Mouse (Mus musculus): ENCODE data around the gene Wdr83os. TPM values are rescaled to one million over a fixed set of nuclear protein-coding genes. Genes with fewer than 3 reads are reported as not detected.

Gene Wdr83os
- polyA plus RNA-seq (2014; fragmentation: Illumina TruSeq; extraction: RNeasy Lipid Tissue Mini Kit (QIAGEN cat#74804); ENCODE audit: low read depth, low replicate concordance): 6.1 TPM

DNA sequence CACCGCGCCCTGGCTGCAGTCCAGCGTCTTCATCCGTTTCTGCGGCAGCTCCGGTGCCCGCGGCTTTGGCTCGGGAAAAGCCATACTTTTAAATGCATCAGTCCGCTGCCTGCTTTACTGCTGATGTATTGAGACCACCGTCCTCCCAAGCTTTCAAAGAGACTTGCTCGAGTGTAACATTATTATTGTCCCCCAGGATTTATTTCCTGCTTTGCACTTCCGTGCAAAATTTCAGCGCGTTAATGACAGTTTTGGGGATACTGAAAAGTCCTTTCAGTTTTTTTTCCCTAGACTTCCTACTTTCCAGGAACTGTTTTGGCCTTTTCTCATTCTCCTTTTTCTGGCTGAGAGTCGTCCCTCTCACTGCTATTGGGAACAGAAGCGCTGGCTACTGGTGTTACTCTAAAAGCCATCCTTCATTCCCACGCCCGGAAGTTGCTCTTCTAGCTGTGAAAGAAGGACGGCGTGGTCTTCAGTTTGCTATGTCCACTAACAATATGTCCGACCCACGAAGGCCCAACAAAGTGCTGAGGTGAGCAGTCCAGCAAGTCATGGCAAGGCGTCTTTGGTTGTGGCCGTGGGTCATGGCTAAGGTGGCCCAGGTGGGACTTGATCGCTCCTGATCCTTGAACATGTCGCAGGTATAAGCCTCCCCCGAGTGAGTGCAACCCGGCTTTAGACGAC lies at the start of gene Wdr83os:
Wdr83os (plus strand) TSS at position 209 of the 684 bp plus-strand sequence.

DNA sequence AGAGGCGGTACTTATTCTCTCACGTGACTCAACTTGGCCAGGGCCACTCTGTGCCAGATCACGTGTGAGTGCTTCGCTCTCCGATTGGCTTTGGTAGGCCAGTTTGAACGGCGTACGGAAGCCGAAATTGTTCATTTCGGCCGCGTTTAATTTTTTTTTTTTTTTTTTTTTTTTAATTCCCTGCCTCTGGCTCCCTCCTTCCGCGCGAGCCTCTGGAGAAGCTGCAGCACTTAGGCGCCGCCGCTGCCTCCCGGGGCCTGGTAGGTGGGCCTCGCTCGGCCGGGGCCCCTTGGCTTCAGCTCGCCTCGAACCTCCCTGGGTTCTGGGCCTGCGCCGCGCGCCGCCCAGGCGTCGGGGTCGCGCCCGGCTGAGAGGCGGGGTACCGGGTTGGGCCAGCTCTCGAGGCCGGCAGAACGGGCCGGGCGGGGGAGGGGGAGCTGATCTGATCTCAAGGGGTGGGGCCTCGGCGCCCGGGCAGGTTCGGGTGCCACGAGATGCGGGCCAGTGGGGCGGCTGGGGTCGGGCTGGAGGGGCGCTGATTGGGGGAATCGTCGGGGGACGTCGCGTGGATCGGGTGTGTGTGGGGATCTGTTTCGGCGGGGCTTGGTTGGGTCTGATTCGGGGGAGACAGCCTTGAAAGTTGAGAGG lies 43.7 kb upstream of the Wdr83os start, which contains the start of gene Tnpo2:
Tnpo2 (plus strand) TSS at position 198 of the 648 bp plus-strand sequence.

DNA sequence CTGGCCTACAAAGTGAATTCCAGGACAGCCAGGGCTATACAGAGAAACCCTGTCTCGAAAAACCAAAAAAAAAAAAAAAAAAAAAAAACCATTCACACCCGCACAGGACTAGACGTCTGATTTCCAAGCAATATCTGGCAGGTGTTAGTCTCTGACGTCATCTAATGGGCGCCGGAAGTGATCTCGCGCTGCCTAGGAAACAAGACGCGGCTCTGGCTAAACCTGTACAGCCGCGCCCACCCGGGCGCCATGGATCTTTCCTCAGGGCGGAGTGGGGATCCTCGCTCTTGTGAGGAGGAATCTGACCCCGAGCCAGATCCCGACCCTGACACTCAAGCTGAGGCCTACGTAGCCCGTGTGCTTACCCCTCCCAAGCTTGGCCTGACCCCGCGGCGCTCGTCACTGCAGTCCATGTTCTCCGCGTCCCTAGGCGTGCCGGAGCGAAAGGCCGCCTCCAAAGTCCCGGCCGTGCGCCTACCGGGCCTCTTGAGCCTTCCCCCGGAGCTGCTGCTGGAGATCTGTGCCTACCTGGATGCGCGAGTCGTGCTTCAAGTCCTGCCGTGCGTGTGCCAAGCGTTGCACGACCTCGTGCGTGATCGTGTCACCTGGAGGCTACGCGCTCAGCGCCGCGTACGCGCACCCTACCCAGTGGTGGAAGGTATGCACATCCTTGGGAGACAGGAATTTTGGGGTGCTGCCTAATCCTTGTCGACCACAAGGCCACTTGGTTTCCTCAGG lies 20.5 kb upstream of the Wdr83os start, which contains the start of gene Fbxw9:
Fbxw9 (plus strand) TSS at position 177 of the 738 bp plus-strand sequence.

DNA sequence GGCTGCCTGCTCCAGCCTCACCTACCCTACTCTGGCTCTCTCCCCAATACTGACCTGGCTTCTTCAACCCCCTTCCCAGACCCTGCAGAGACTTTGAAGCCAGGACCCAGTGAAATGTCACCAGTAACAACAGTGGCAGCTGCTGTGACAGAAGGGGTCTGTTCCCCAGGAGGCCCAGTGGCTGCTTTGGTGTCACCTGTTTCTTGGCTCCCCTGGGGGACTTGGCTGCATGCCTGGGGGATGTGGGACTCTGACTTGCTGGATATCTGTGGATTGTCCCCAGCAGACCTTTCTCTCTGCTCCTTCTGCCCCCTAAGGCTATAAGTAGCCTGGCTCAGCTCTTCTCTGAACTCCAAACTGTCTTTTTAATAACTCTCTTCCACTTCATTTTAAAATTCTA lies 12.6 kb upstream of the Wdr83os start, which contains the start of gene Gm5741:
Gm5741 (minus strand) TSS at position 1 of the 400 bp plus-strand sequence.

DNA sequence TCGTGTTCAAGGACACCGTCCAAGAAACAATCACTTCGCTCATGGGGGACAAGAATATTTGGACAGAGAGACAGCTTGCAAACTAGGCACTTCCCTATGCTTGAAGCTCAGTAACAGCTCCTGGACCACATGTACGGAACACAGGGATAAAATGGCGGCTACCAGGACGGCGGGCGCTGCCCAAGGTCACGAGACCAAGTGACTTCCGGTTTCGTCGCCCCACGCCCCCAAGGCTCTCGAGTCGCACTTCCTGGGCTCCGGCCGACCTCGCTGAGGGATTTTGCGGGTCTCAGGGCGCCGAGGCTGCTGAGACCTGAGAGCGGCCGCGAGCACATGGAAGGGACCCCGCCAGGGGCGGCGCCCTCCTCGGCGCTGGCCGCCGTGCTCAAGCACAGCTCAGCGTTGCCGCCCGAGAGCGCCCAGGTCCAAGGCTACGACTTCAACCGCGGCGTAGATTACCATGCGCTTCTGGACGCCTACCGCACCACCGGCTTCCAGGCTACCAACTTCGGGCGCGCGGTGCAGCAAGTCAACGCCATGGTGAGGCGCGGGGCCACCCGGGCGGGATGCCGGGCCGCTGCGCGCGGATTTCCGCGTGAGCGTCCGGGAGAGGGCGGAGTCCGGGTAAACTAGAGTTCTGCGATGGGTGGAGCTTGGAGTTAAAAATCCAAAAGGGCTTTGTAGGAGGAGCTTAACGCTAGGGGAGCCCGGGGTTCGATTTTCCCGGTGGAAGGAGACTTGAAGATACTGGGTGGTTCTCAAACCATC lies 8.8 kb upstream of the Wdr83os start, which contains the start of gene Dhps:
Dhps (plus strand) TSS at position 244 of the 768 bp plus-strand sequence.

DNA sequence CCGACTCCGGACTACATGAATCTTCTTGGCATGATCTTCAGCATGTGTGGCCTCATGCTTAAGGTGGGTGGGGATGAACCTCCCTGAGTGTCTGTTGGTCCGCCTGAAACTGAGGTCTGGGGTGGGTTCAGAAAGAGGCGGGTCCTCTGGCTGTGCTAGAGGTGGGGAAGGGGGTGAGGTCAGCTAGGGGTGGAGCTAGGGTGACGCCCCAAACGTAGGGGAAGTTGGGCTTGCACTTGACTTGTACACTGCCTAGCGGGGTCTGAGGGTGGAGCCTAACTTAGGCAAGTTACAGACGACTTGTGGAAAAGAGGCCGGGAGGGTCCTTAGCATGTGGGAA lies 646 bp downstream of the Wdr83os start, which contains the start of gene Wdr83:
Wdr83 (minus strand) TSS at position 91 of the 340 bp plus-strand sequence.

DNA sequence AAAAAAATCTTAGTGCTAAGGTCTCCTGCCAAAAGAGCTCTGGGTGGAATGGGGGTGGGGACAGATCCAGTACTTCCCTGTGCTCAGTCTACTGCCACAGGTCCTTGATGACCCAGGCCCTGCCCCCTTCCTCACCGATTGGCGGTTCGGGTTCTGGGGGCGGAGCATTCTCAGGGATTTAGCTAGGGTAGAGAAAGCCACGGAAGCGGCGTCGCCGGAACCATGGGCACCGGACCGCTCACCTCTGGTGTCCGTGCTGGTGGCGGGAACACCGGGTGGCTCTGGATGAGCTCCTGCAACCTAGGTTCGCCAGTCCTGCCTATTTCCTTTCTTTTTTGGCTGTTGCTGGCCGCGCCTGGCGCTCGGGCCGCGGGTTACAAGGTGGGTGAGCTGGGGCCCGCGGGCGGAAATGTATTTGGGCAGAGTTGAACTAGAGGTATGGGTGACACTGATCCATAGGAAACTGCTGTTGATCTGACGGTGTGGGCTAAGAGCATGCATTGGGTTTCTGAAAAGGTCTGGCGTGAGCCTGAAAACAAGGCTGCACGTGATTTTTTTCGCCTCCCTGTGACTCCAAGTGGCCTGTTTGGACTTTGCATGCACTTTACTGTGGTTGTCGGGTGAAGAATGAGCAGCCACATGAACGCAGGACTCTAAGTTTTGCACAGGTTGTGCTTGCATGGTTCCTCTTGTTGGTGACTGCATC lies 2.7 kb downstream of the Wdr83os start, which contains the start of gene Man2b1:
Man2b1 (plus strand) TSS at position 163 of the 706 bp plus-strand sequence.

DNA sequence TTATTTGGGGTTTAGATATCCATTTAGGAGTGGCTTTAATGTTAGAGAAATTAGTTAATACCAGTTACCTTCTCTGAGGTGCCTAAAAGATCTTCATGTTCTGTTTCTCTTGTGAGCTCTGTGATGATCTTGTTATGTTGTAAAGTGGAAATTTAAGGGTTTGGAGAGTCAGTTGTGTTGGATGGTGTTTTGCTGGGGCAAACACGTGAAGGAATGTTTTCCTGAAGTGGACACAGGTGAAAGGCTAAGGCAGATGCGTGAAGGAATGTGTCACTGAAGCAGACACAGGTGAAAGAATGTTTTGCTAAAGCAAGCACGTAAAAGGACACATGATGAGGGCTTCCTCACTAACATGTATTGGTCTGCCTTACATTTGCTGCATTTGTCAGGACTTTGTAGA lies 42.5 kb downstream of the Wdr83os start, which contains the start of gene Zfp791:
Zfp791 (minus strand) TSS at position 101 of the 400 bp plus-strand sequence.

Other genes with a start within 250 kb of the Wdr83os start
- not detected for gene Gadd45gip1, start 249.2 kb upstream of the Wdr83os start, polyA plus RNA-seq (2014; fragmentation: Illumina TruSeq; extraction: RNeasy Lipid Tissue Mini Kit (QIAGEN cat#74804); ENCODE audit: low read depth, low replicate concordance)
- gene Rad23a, start 240.1 kb upstream of the Wdr83os start, polyA plus RNA-seq (2014; fragmentation: Illumina TruSeq; extraction: RNeasy Lipid Tissue Mini Kit (QIAGEN cat#74804); ENCODE audit: low read depth, low replicate concordance): 3.5 TPM
- 862 TPM for gene Calr, start 233.8 kb upstream of the Wdr83os start, polyA plus RNA-seq (2014; fragmentation: Illumina TruSeq; extraction: RNeasy Lipid Tissue Mini Kit (QIAGEN cat#74804); ENCODE audit: low read depth, low replicate concordance)
- 1.3 TPM for gene Farsa, start 223.8 kb upstream of the Wdr83os start, polyA plus RNA-seq (2014; fragmentation: Illumina TruSeq; extraction: RNeasy Lipid Tissue Mini Kit (QIAGEN cat#74804); ENCODE audit: low read depth, low replicate concordance)
- 6.0 TPM for gene Syce2, start 208.6 kb upstream of the Wdr83os start, polyA plus RNA-seq (2014; fragmentation: Illumina TruSeq; extraction: RNeasy Lipid Tissue Mini Kit (QIAGEN cat#74804); ENCODE audit: low read depth, low replicate concordance)
- 302 TPM for gene Gcdh, start 186.8 kb upstream of the Wdr83os start, polyA plus RNA-seq (2014; fragmentation: Illumina TruSeq; extraction: RNeasy Lipid Tissue Mini Kit (QIAGEN cat#74804); ENCODE audit: low read depth, low replicate concordance)
- not detected for gene Klf1, start 178.8 kb upstream of the Wdr83os start, polyA plus RNA-seq (2014; fragmentation: Illumina TruSeq; extraction: RNeasy Lipid Tissue Mini Kit (QIAGEN cat#74804); ENCODE audit: low read depth, low replicate concordance)
- 7.1 TPM for gene Dnase2a, start 172.2 kb upstream of the Wdr83os start, polyA plus RNA-seq (2014; fragmentation: Illumina TruSeq; extraction: RNeasy Lipid Tissue Mini Kit (QIAGEN cat#74804); ENCODE audit: low read depth, low replicate concordance)
- gene Mast1, start 143.4 kb upstream of the Wdr83os start, polyA plus RNA-seq (2014; fragmentation: Illumina TruSeq; extraction: RNeasy Lipid Tissue Mini Kit (QIAGEN cat#74804); ENCODE audit: low read depth, low replicate concordance): not detected
- gene Rtbdn, start 133.7 kb upstream of the Wdr83os start, polyA plus RNA-seq (2014; fragmentation: Illumina TruSeq; extraction: RNeasy Lipid Tissue Mini Kit (QIAGEN cat#74804); ENCODE audit: low read depth, low replicate concordance): not detected
- gene Gm49661, start 111.3 kb upstream of the Wdr83os start, polyA plus RNA-seq (2014; fragmentation: Illumina TruSeq; extraction: RNeasy Lipid Tissue Mini Kit (QIAGEN cat#74804); ENCODE audit: low read depth, low replicate concordance): not detected
- gene Prdx2, start 111.2 kb upstream of the Wdr83os start, polyA plus RNA-seq (2014; fragmentation: Illumina TruSeq; extraction: RNeasy Lipid Tissue Mini Kit (QIAGEN cat#74804); ENCODE audit: low read depth, low replicate concordance): 35.9 TPM
- gene Rnaseh2a, start 111.0 kb upstream of the Wdr83os start, polyA plus RNA-seq (2014; fragmentation: Illumina TruSeq; extraction: RNeasy Lipid Tissue Mini Kit (QIAGEN cat#74804); ENCODE audit: low read depth, low replicate concordance): 1.1 TPM
- gene Junb, start 102.0 kb upstream of the Wdr83os start, polyA plus RNA-seq (2014; fragmentation: Illumina TruSeq; extraction: RNeasy Lipid Tissue Mini Kit (QIAGEN cat#74804); ENCODE audit: low read depth, low replicate concordance): not detected
- gene Hook2, start 90.1 kb upstream of the Wdr83os start, polyA plus RNA-seq (2014; fragmentation: Illumina TruSeq; extraction: RNeasy Lipid Tissue Mini Kit (QIAGEN cat#74804); ENCODE audit: low read depth, low replicate concordance): 16.4 TPM
- not detected for gene Best2, start 66.2 kb upstream of the Wdr83os start, polyA plus RNA-seq (2014; fragmentation: Illumina TruSeq; extraction: RNeasy Lipid Tissue Mini Kit (QIAGEN cat#74804); ENCODE audit: low read depth, low replicate concordance)
- gene Asna1, start 55.5 kb upstream of the Wdr83os start, polyA plus RNA-seq (2014; fragmentation: Illumina TruSeq; extraction: RNeasy Lipid Tissue Mini Kit (QIAGEN cat#74804); ENCODE audit: low read depth, low replicate concordance): 16.8 TPM
- 15.0 TPM for gene Trir, start 53.9 kb upstream of the Wdr83os start, polyA plus RNA-seq (2014; fragmentation: Illumina TruSeq; extraction: RNeasy Lipid Tissue Mini Kit (QIAGEN cat#74804); ENCODE audit: low read depth, low replicate concordance)
- 4.2 TPM for gene Tnpo2, start 43.8 kb upstream of the Wdr83os start, polyA plus RNA-seq (2014; fragmentation: Illumina TruSeq; extraction: RNeasy Lipid Tissue Mini Kit (QIAGEN cat#74804); ENCODE audit: low read depth, low replicate concordance)
- gene Fbxw9, start 20.7 kb upstream of the Wdr83os start, polyA plus RNA-seq (2014; fragmentation: Illumina TruSeq; extraction: RNeasy Lipid Tissue Mini Kit (QIAGEN cat#74804); ENCODE audit: low read depth, low replicate concordance): 0.89 TPM
- gene Gm5741, start 12.8 kb upstream of the Wdr83os start, polyA plus RNA-seq (2014; fragmentation: Illumina TruSeq; extraction: RNeasy Lipid Tissue Mini Kit (QIAGEN cat#74804); ENCODE audit: low read depth, low replicate concordance): not detected
- 9.5 TPM for gene Dhps, start 9.0 kb upstream of the Wdr83os start, polyA plus RNA-seq (2014; fragmentation: Illumina TruSeq; extraction: RNeasy Lipid Tissue Mini Kit (QIAGEN cat#74804); ENCODE audit: low read depth, low replicate concordance)
- 2.3 TPM for gene Wdr83, start 566 bp downstream of the Wdr83os start, polyA plus RNA-seq (2014; fragmentation: Illumina TruSeq; extraction: RNeasy Lipid Tissue Mini Kit (QIAGEN cat#74804); ENCODE audit: low read depth, low replicate concordance)
- 7.5 TPM for gene Man2b1, start 2.5 kb downstream of the Wdr83os start, polyA plus RNA-seq (2014; fragmentation: Illumina TruSeq; extraction: RNeasy Lipid Tissue Mini Kit (QIAGEN cat#74804); ENCODE audit: low read depth, low replicate concordance)
- gene Zfp791, start 42.4 kb downstream of the Wdr83os start, polyA plus RNA-seq (2014; fragmentation: Illumina TruSeq; extraction: RNeasy Lipid Tissue Mini Kit (QIAGEN cat#74804); ENCODE audit: low read depth, low replicate concordance): 5.5 TPM
- gene Cks1brt, start 71.2 kb downstream of the Wdr83os start, polyA plus RNA-seq (2014; fragmentation: Illumina TruSeq; extraction: RNeasy Lipid Tissue Mini Kit (QIAGEN cat#74804); ENCODE audit: low read depth, low replicate concordance): not detected
- not detected for gene Olfr371, start 145.2 kb downstream of the Wdr83os start, polyA plus RNA-seq (2014; fragmentation: Illumina TruSeq; extraction: RNeasy Lipid Tissue Mini Kit (QIAGEN cat#74804); ENCODE audit: low read depth, low replicate concordance)
- 24.8 TPM for gene Orc6, start 218.9 kb downstream of the Wdr83os start, polyA plus RNA-seq (2014; fragmentation: Illumina TruSeq; extraction: RNeasy Lipid Tissue Mini Kit (QIAGEN cat#74804); ENCODE audit: low read depth, low replicate concordance)
- gene Vps35, start 219.1 kb downstream of the Wdr83os start, polyA plus RNA-seq (2014; fragmentation: Illumina TruSeq; extraction: RNeasy Lipid Tissue Mini Kit (QIAGEN cat#74804); ENCODE audit: low read depth, low replicate concordance): 485 TPM